Mouse (Mus musculus) sigmoid colon, adult 10 weeks (tissue): ENCODE results near the gene Olfr1314. TPM values are rescaled to one million over a fixed set of nuclear protein-coding genes. Genes with fewer than 3 reads are reported as not detected.

Experiments
- polyA plus RNA-seq: library from polyadenylated mRNA; stranded (reverse); fragments of 350-450 nt; fragmentation: Illumina TruSeq; extraction: RNeasy Lipid Tissue Mini Kit (QIAGEN cat#74804); gene quantifications from one replicate; pipeline ENCODE4 v1.2.3, GENCODE M21; 2014; ENCODE audit warnings: low read depth, low replicate concordance

Olfr1314 gene
- polyA plus RNA-seq, result not detected

DNA sequence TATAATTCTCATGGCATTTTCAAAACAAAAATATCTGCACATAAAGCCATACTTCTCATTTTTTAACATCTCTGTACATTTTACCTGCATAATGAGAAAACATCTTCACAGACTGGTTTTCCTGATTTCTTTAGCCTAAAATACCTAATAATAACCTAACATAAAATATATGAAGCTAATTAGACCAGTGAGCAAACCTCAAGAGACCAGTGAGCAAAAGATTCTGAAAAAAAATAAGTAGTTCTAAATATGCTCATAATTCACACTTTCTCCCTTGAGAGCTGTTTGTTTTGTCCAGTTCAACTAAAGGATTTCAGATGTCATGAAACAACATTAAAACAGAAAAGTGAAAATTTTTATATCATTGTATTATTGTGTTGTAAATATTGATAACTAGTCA lies at the start of gene Olfr1314:
Olfr1314 (minus strand) TSS at position 101 of the 400 bp plus-strand sequence.

DNA sequence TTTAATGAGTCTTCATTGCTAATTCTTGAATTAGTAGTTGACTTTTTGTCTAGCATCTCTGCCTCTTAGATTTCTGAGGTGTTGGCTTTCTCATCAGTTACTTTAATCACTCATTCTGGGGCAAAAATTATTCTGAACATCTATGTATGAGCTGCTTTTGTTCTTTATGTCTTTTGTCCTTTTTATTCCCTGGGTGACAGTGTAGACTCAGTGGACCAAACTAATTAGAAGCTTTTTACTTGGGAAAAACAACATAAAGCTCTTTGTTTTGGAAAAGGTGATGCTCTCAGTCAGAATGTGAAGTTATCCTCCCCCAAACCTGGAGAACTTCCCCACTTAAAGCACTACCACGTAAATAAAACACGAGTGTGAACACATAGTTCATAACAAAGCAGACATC lies 43.4 kb upstream of the Olfr1314 start, which contains the start of gene Olfr1317:
Olfr1317 (plus strand) TSS at position 301 of the 400 bp plus-strand sequence.

DNA sequence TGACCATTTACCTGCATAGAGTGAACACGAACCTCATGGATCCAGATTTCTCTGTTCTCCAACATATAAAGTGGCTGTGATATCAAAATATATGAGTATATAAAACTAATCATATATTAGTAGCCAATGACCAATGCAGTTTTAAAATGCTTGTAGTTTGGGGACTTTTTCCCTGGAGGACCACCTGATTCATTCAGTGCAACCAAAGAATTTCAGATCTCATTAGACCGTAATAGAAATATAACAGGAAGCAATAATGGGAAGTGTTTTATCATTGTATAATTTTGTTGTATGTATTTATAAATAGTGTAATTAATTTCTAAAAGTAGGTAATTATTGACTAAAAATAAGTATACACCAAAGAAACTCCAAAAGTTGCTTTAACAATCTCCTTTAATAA lies 38.3 kb upstream of the Olfr1314 start, which contains the start of gene Olfr1316:
Olfr1316 (minus strand) TSS at position 101 of the 400 bp plus-strand sequence.

DNA sequence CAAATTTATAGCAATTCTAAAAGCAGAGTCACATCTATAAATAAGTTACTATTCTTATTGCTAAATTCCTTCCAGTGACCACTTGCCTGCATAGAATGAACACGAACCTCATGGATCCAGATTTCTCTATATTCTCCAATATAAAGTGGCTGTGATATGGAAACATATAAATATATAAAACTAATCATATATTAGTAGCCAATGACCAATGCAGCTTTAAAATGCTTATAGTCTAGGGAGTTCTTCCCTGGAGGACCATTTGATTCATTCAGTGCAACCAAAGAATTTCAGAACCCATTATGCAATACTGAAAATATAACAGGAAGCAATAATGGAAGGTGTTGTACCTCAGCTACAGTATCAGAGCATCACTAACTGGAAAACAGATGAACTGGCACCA lies 18.8 kb upstream of the Olfr1314 start, which contains the start of gene Olfr1315-ps1:
Olfr1315-ps1 (minus strand) TSS at position 101 of the 400 bp plus-strand sequence.

DNA sequence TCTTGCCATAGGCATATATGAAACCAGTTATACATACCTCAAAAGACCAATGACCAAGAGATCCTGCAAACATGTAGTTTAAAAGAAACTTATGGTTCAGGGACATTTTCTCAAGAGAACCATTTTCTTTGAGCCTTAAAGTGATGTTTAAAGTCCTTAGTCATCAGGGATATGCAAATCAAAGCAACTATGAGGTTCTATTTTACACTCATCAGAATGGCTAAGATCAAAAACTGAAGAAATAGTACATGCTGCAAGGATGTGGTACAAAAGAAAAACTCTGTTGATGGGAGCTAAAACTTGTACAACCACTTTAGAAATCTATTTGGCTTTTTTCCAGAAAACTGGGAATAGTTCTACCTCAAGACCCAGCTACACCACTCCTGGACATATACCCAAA lies 18.8 kb downstream of the Olfr1314 start, which contains the start of gene Olfr1313:
Olfr1313 (minus strand) TSS at position 101 of the 400 bp plus-strand sequence.

DNA sequence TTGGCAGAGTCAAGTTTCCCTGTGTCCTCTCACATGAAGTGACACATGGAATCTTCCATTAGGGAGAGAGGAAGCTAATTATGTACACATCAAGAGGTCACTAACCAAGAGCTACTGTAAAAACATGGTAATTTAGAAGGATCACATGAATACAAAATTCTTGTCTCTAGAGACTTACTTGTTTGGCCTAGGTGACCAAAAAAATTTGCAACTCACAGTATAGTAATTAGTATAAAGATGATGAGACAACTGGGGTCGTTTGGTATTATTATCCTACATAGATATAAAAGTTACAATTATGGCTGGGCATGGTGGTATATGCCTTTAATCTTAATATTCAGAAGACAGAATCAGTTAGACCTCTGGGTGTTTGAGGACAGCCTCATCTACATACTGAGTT lies 46.4 kb downstream of the Olfr1314 start, which contains the start of gene Olfr1312:
Olfr1312 (minus strand) TSS at position 101 of the 400 bp plus-strand sequence.

Other genes starting within 250 kb of the Olfr1314 start
- gene Olfr1305, start 219.6 kb downstream of the Olfr1314 start, polyA plus RNA-seq, result not detected
- not detected for gene Olfr1306, start 180.5 kb downstream of the Olfr1314 start, polyA plus RNA-seq
- not detected for gene Olfr1307, start 147.3 kb downstream of the Olfr1314 start, polyA plus RNA-seq
- gene Olfr1308, start 131.8 kb downstream of the Olfr1314 start, polyA plus RNA-seq, result not detected
- not detected for gene Olfr1309, start 106.5 kb downstream of the Olfr1314 start, polyA plus RNA-seq
- gene Olfr1310, start 84.1 kb downstream of the Olfr1314 start, polyA plus RNA-seq, result not detected
- gene Olfr1311, start 72.4 kb downstream of the Olfr1314 start, polyA plus RNA-seq, result not detected
- gene Olfr1312, start 46.5 kb downstream of the Olfr1314 start, polyA plus RNA-seq, result not detected
- not detected for gene Olfr1313, start 18.9 kb downstream of the Olfr1314 start, polyA plus RNA-seq
- gene Olfr1315-ps1, start 18.7 kb upstream of the Olfr1314 start, polyA plus RNA-seq, result not detected
- gene Olfr1316, start 38.2 kb upstream of the Olfr1314 start, polyA plus RNA-seq, result not detected
- not detected for gene Olfr1317, start 43.5 kb upstream of the Olfr1314 start, polyA plus RNA-seq
- not detected for gene Olfr1318, start 57.4 kb upstream of the Olfr1314 start, polyA plus RNA-seq
- gene Lpcat4, start 142.7 kb upstream of the Olfr1314 start, polyA plus RNA-seq, result 1.2 TPM
- gene Nutm1, start 162.5 kb upstream of the Olfr1314 start, polyA plus RNA-seq, result not detected
- gene Nop10, start 165.1 kb upstream of the Olfr1314 start, polyA plus RNA-seq, result 15.6 TPM
- gene Slc12a6, start 169.0 kb upstream of the Olfr1314 start, polyA plus RNA-seq, result 139 TPM
- not detected for gene Gm21985, start 169.5 kb upstream of the Olfr1314 start, polyA plus RNA-seq